Mouse (Mus musculus) forelimb bud, embryonic 11.5 days (tissue): ENCODE measurements around the gene Fam222b.

Experiments used
- DNase-seq: peaks from one replicate; pipeline ENCODE4 v3.0.0-alpha.2; 2012; ENCODE audit warnings: low read depth, low spot score

The Fam222b gene

GRCm38 (mm10) chr11:78163681-78164603 is 69.5 kb downstream of the Fam222b start:
- peak; percentile 88 for DNase-seq

- DNase-seq, result no peak
These were observed 70.1 kb downstream of the Fam222b start for GRCm38 (mm10) chr11:78164604-78164923.

- peak; percentile 87 for DNase-seq
These were observed 70.7 kb downstream of the Fam222b start, which contains the start of gene Traf4 for GRCm38 (mm10) chr11:78164924-78165760. TSS of gene Traf4 (minus strand) at chr11:78165589.

- no peak for DNase-seq
These were observed 71.3 kb downstream of the Fam222b start for GRCm38 (mm10) chr11:78165761-78166109.

GRCm38 (mm10) chr11:78166161-78166560 is 71.7 kb downstream of the Fam222b start:
- DNase-seq, result no peak

GRCm38 (mm10) chr11:78166640-78167039 is 72.2 kb downstream of the Fam222b start:
- no peak for DNase-seq

GRCm38 (mm10) chr11:78167257-78167959 is 72.9 kb downstream of the Fam222b start:
- DNase-seq, result no peak

- DNase-seq, result no peak
These were observed 74.3 kb downstream of the Fam222b start for GRCm38 (mm10) chr11:78168541-78169468.

GRCm38 (mm10) chr11:78170306-78170705 is 75.8 kb downstream of the Fam222b start:
- DNase-seq, result no peak

GRCm38 (mm10) chr11:78171328-78171727 is 76.9 kb downstream of the Fam222b start:
- no peak for DNase-seq

- DNase-seq, result no peak
These were observed 77.7 kb downstream of the Fam222b start for GRCm38 (mm10) chr11:78172034-78172747.

- DNase-seq, result no peak
These were observed 78.4 kb downstream of the Fam222b start for GRCm38 (mm10) chr11:78172748-78173383.

- DNase-seq, result no peak
These were observed 80.0 kb downstream of the Fam222b start for GRCm38 (mm10) chr11:78174506-78174905.

GRCm38 (mm10) chr11:78175771-78176401 is 81.4 kb downstream of the Fam222b start:
- DNase-seq, result no peak

GRCm38 (mm10) chr11:78176402-78176862 is 82.0 kb downstream of the Fam222b start, which contains the start of the genes Nek8 and Tlcd1:
TSS of gene Nek8 (minus strand) at chr11:78176675.
TSS of gene Tlcd1 (plus strand) at chr11:78176711.
- peak; percentile 83 for DNase-seq

- DNase-seq, result no peak
These were observed 82.5 kb downstream of the Fam222b start for GRCm38 (mm10) chr11:78176905-78177331.

GRCm38 (mm10) chr11:78177437-78177836 is 83.0 kb downstream of the Fam222b start:
- no peak for DNase-seq

GRCm38 (mm10) chr11:78177903-78178858 is 83.7 kb downstream of the Fam222b start:
- DNase-seq, result peak; percentile 96
